Mouse (Mus musculus) induced T-regulatory cell, adult 2 months (primary cell): ENCODE measurements around the gene Dll4.
A peak's percentile ranks its signal among the peaks of the same experiment; 100 is the strongest.

Experiments
- DNase-seq: peaks from one replicate; pipeline ENCODE4 v3.0.0-alpha.2; 2012; ENCODE audit warnings: low read depth

The Dll4 gene

DNA sequence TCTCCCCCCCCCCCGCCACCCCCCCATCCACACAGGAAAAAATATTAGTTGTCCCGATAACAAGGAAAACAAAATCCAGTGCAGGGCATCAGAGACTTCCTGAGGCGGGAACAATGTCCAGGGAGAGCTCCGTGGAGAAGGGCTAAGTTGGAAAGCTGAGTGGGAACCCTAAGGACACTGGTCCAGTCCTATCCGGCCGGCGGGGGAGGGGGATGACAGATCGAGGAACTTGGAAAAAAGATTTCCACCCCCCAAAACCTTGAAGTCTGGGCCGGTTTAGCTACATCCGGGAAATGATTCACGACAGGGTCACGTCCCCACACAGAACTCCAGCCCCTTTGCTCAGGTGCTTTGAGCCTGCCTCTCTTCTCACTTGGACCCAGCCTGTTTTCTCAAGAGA lies 14.0 kb upstream of the Dll4 start:
- no peak for DNase-seq

GRCm38 (mm10) chr2:119312380-119312958 lies 13.1 kb upstream of the Dll4 start:
- no peak for DNase-seq

GRCm38 (mm10) chr2:119313780-119314479 lies 11.7 kb upstream of the Dll4 start:
- no peak for DNase-seq

- DNase-seq: no peak
These were observed 10.8 kb upstream of the Dll4 start for GRCm38 (mm10) chr2:119314742-119315310.

GRCm38 (mm10) chr2:119318043-119318710 lies 7.4 kb upstream of the Dll4 start:
- DNase-seq: no peak

DNA sequence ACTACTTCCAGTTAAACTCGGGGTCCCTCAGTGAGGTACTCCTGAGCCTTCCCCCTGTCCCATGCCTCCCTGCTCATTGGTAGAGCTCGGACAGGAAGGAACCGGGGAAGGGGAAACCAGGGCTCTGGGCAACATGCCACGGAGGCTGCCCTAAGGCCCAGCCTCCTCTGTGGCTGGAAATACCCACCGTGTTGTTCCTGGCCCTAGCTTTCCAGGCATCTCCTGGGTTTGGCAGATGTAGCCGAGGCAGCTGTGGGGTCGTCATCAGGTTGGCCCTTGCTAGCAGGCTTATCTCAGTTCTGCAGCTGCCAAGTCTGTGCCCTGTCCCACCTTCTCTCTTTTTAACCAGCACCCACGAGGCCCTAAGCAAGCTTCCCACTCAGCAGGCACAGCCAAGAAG lies 5.0 kb upstream of the Dll4 start:
- no peak for DNase-seq

DNA sequence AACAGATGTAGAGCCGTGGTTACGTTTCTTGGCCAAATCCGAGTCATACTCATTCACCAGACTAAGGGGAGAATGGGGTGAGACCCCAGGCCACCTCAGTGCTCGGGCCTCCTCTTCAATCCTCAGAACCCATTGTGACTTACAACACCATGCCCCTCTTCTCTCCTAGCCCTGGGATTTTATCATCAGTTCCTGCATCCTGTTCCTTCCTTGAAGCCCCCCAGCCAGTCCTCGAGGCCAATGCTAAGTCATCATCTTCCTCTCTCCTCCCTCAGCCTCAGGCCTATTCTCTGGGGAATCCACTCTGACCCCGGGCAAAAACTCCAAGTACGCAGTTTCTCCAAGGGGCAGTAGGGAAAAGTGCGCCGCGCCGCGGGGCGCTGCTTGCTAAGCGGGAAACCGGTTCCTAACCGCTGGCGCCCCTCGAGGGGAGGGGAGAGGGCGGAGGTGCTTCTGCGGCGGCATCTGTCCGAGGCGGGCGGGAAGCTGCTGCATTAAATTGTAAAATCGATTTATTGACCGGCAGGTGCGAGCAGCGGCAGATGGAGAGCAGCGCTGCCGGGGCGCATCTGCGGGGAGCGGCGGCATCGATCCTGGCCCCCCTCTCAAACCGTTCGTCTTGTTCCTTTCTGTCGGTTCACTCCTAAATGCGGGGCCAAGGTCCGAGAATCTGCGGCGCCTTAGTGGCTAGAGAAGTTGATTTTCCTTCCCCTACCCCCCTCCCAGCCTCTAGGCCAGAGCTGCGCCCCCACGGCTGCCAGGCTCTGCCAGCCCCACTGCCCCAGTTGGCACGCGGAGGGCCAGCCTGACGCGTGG lies 3.6 kb upstream of the Dll4 start:
- DNase-seq: no peak

- DNase-seq: peak; percentile 36
These were observed 2.8 kb upstream of the Dll4 start for GRCm38 (mm10) chr2:119322587-119323300.

DNA sequence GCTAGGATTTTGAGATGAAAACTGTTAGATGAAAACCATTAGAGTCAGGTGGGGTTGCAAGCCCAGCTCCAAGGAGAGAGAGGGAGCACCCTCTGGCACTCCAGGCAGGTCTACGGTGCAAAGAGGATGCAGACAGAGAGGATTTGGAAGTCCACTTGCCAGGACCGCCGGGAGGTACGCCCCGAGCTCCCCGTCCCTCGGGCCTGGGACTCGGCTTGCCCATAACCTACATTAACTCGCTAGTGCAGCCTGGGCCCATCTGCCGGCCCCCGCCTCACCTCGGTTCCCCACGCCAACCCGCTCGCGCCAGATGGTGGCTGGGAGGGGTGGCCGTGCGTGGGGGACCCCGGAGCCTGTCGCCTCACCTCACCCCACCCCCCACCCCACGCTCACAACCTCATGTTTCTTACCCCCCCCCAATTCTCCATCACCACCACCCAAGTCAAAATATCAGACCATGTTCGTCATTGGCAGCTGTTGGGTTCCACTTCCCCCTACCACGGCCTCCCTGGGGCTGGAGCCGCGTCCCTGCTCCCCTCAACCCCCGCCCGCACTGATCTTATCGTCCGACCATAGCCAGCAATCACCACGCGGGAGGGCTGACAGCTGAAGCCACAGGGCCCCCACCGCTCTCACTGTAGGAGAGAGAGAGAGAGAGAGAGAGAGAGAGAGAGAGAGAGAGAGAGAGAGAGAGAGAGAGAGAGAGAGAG lies 1.6 kb upstream of the Dll4 start:
- peak; percentile 31 for DNase-seq

GRCm38 (mm10) chr2:119324576-119325318 lies 837 bp upstream of the Dll4 start:
- DNase-seq: peak; percentile 40

DNA sequence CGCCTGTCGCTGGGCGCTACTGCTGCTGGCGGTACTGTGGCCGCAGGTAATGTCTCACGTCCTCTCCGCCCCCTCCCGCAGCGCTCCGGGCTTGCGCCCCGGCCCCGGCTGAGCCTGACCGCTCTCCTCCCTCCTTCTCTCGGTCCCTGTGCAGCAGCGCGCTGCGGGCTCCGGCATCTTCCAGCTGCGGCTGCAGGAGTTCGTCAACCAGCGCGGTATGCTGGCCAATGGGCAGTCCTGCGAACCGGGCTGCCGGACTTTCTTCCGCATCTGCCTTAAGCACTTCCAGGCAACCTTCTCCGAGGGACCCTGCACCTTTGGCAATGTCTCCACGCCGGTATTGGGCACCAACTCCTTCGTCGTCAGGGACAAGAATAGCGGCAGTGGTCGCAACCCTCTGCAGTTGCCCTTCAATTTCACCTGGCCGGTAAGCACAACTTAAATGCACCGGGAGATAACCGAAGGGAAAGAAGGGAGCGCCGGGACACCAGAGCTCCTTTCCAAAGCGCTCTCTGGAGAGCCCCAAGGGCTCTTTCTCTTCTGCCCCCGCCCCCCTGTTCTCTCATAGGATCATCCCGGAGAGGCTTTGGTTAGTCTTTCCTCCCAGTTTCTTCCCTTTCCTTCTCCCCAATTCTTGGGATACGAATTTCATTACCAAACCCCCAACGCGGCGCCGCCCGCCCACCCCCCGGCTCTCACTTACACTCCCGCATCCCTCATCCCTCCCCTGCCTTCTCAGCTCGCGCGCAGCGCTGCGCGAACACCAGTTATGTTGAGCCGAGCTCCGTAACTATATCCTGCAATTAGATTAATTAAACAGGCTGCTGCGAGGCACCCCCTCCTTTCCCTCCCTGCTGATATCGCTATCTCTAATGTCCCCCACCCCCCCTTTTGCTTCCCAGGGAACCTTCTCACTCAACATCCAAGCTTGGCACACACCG lies 847 bp downstream of the Dll4 start:
- DNase-seq: no peak

GRCm38 (mm10) chr2:119327102-119327480 lies 1.5 kb downstream of the Dll4 start:
- peak; percentile 70 for DNase-seq

GRCm38 (mm10) chr2:119327942-119328526 lies 2.5 kb downstream of the Dll4 start:
- no peak for DNase-seq

GRCm38 (mm10) chr2:119328546-119328945 lies 3.0 kb downstream of the Dll4 start:
- no peak for DNase-seq

- DNase-seq: no peak
These were observed 3.7 kb downstream of the Dll4 start for GRCm38 (mm10) chr2:119329123-119329817.

GRCm38 (mm10) chr2:119330795-119331194 lies 5.2 kb downstream of the Dll4 start:
- DNase-seq: no peak

GRCm38 (mm10) chr2:119332177-119332661 lies 6.6 kb downstream of the Dll4 start:
- no peak for DNase-seq

DNA sequence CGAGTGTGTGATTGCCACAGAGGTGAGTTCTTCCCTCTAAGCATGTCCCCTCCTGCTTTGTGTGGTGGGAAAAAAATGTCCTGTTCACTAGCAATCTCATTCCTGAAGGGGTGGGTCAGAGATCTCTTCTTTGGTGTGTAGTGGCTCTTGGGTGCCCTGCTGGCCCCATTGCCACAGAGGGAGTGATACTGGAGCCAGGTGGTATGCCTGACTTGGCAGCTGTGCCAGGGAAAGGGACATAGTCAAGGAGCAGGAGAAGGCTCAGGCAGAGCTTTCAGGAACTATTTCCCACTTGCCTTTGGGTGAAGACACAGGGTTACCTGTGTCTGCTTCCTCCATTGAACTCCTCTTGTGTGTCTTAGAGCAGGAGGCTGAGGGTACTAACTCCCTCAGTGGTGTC lies 8.6 kb downstream of the Dll4 start:
- no peak for DNase-seq
